Mouse (Mus musculus): Measurements from ENCODE around the gene Ssh2. TPM values are rescaled to one million over a fixed set of nuclear protein-coding genes. Genes with fewer than 3 reads are reported as not detected.
A peak's percentile ranks its signal among the peaks of the same experiment; 100 is the strongest.

Ssh2 gene
- polyA plus RNA-seq (2015; fragmentation: Nextera tagmentation; extraction: Ambion mirVana), result 2.7 and 3.3 TPM in 2 replicates

- 0 out of 2 replicates have a peak, but pooled peaks have one; percentile 1 for TF ChIP-seq CTCF (IDR thresholded peaks at IDR 0.05; ENCODE audit: low read depth)
- peak; percentile 86 for ATAC-seq
- Histone ChIP-seq H3K27ac (ENCODE audit: low read depth, low read length) (peak within 1 kb of the TSS; percentile 77), H3K4me2 (replicated peaks; ENCODE audit: low read depth) (peak within 1 kb of the TSS; percentile 84), H3K4me1 (replicated peaks; ENCODE audit: control insufficient read depth, insufficient read depth, low read length) (peaks cover 6% of the 10 kb centered on the region; the same call in 1 of the 2 replicates), H3K4me3 (ENCODE audit: low read depth, low read length) (peak within 1 kb of the TSS; percentile 93), H3K9me3 (ENCODE audit: control insufficient read depth) (no peaks in the 10 kb centered on the region), H3K27me3 (replicated peaks; ENCODE audit: control insufficient read depth, insufficient read depth, low read length) (no peaks in the 10 kb centered on the region), H3K9ac (ENCODE audit: low read depth, low read length) (peak within 1 kb of the TSS; percentile 67), H3K36me3 (ENCODE audit: control insufficient read depth, insufficient read depth) (no peaks in the 10 kb centered on the region)
- WGBS, result 0% methylated on average over 74 of the region's 82 CpGs
Measured at GRCm38 (mm10) chr11:77215951-77216760, at the start of gene Ssh2. Gene Ssh2, plus strand, starts transcription at chr11:77216287.

GRCm38 (mm10) chr11:77173731-77174130 lies 42.4 kb upstream of the Ssh2 start:
- no peak overlapping the region for H3K9ac ChIP-seq (ENCODE audit: low read depth, low read length)
- H3K9me3 ChIP-seq (ENCODE audit: control insufficient read depth), result no peaks in the 10 kb centered on the region
- no peak overlapping the region for H3K27ac ChIP-seq (ENCODE audit: low read depth, low read length)
- WGBS, result 74% methylated on average over 4 of the region's 4 CpGs
- H3K4me2 ChIP-seq (replicated peaks; ENCODE audit: low read depth), result no peak overlapping the region
- H3K4me1 ChIP-seq (replicated peaks; ENCODE audit: control insufficient read depth, insufficient read depth, low read length), result no peaks in the 10 kb centered on the region
- no peaks in the 10 kb centered on the region for H3K27me3 ChIP-seq (replicated peaks; ENCODE audit: control insufficient read depth, insufficient read depth, low read length)
- TF ChIP-seq CTCF (IDR thresholded peaks at IDR 0.05; ENCODE audit: low read depth), result no peak
- H3K36me3 ChIP-seq (ENCODE audit: control insufficient read depth, insufficient read depth), result no peaks in the 10 kb centered on the region
- ATAC-seq, result no peak
- no peak overlapping the region for H3K4me3 ChIP-seq (ENCODE audit: low read depth, low read length)

- Histone ChIP-seq H3K4me3 (ENCODE audit: low read depth, low read length) (no peak overlapping the region), H3K36me3 (ENCODE audit: control insufficient read depth, insufficient read depth) (no peaks in the 10 kb centered on the region), H3K9me3 (ENCODE audit: control insufficient read depth) (no peaks in the 10 kb centered on the region), H3K4me2 (replicated peaks; ENCODE audit: low read depth) (no peak overlapping the region), H3K27me3 (replicated peaks; ENCODE audit: control insufficient read depth, insufficient read depth, low read length) (no peaks in the 10 kb centered on the region), H3K9ac (ENCODE audit: low read depth, low read length) (no peak overlapping the region), H3K4me1 (replicated peaks; ENCODE audit: control insufficient read depth, insufficient read depth, low read length) (no peaks in the 10 kb centered on the region), H3K27ac (ENCODE audit: low read depth, low read length) (no peak overlapping the region)
- 63% methylated on average over 7 of the region's 7 CpGs for WGBS
- no peak for ATAC-seq
- TF ChIP-seq CTCF (IDR thresholded peaks at IDR 0.05; ENCODE audit: low read depth), result no peak
Measured at GRCm38 (mm10) chr11:77174531-77174930, 41.6 kb upstream of the Ssh2 start.

GRCm38 (mm10) chr11:77179771-77180170 lies 36.3 kb upstream of the Ssh2 start:
- 77% methylated on average over 3 of the region's 3 CpGs for WGBS
- TF ChIP-seq CTCF (IDR thresholded peaks at IDR 0.05; ENCODE audit: low read depth), result no peak
- no peak overlapping the region for H3K4me3 ChIP-seq (ENCODE audit: low read depth, low read length)
- H3K4me1 ChIP-seq (replicated peaks; ENCODE audit: control insufficient read depth, insufficient read depth, low read length), result no peaks in the 10 kb centered on the region; the same call in 1 of the 2 replicates
- H3K36me3 ChIP-seq (ENCODE audit: control insufficient read depth, insufficient read depth), result no peaks in the 10 kb centered on the region
- no peak overlapping the region for H3K27ac ChIP-seq (ENCODE audit: low read depth, low read length)
- ATAC-seq, result no peak
- no peaks in the 10 kb centered on the region for H3K27me3 ChIP-seq (replicated peaks; ENCODE audit: control insufficient read depth, insufficient read depth, low read length)
- H3K9ac ChIP-seq (ENCODE audit: low read depth, low read length), result no peak overlapping the region
- H3K9me3 ChIP-seq (ENCODE audit: control insufficient read depth), result no peaks in the 10 kb centered on the region
- H3K4me2 ChIP-seq (replicated peaks; ENCODE audit: low read depth), result no peak overlapping the region

- H3K36me3 ChIP-seq (ENCODE audit: control insufficient read depth, insufficient read depth), result no peaks in the 10 kb centered on the region
- no peaks in the 10 kb centered on the region; the same call in 1 of the 2 replicates for H3K4me1 ChIP-seq (replicated peaks; ENCODE audit: control insufficient read depth, insufficient read depth, low read length)
- H3K27me3 ChIP-seq (replicated peaks; ENCODE audit: control insufficient read depth, insufficient read depth, low read length), result no peaks in the 10 kb centered on the region
- no peak for TF ChIP-seq CTCF (IDR thresholded peaks at IDR 0.05; ENCODE audit: low read depth)
- H3K27ac ChIP-seq (ENCODE audit: low read depth, low read length), result no peak overlapping the region; the same call in 1 of the 2 replicates
- no peak overlapping the region for H3K9ac ChIP-seq (ENCODE audit: low read depth, low read length)
- peak overlapping the region; percentile 22 for H3K4me2 ChIP-seq (replicated peaks; ENCODE audit: low read depth)
- no peak for ATAC-seq
- no peak overlapping the region for H3K4me3 ChIP-seq (ENCODE audit: low read depth, low read length)
- WGBS, result 26% methylated on average over 4 of the region's 4 CpGs
- no peaks in the 10 kb centered on the region for H3K9me3 ChIP-seq (ENCODE audit: control insufficient read depth)
Measured at GRCm38 (mm10) chr11:77180886-77181285, 35.2 kb upstream of the Ssh2 start.

GRCm38 (mm10) chr11:77181528-77181927 lies 34.6 kb upstream of the Ssh2 start:
- no peaks in the 10 kb centered on the region; the same call in 1 of the 2 replicates for H3K4me1 ChIP-seq (replicated peaks; ENCODE audit: control insufficient read depth, insufficient read depth, low read length)
- 0 out of 2 replicates have a peak overlapping the region, but pooled peaks have one; percentile 3 for H3K4me2 ChIP-seq (replicated peaks; ENCODE audit: low read depth)
- no peaks in the 10 kb centered on the region for H3K27me3 ChIP-seq (replicated peaks; ENCODE audit: control insufficient read depth, insufficient read depth, low read length)
- peak overlapping the region; percentile 66 for H3K27ac ChIP-seq (ENCODE audit: low read depth, low read length)
- no peak overlapping the region for H3K9ac ChIP-seq (ENCODE audit: low read depth, low read length)
- no peaks in the 10 kb centered on the region for H3K36me3 ChIP-seq (ENCODE audit: control insufficient read depth, insufficient read depth)
- no peak for TF ChIP-seq CTCF (IDR thresholded peaks at IDR 0.05; ENCODE audit: low read depth)
- no peaks in the 10 kb centered on the region for H3K9me3 ChIP-seq (ENCODE audit: control insufficient read depth)
- H3K4me3 ChIP-seq (ENCODE audit: low read depth, low read length), result no peak overlapping the region
- ATAC-seq, result peak; percentile 61
- 37% methylated on average over 5 of the region's 5 CpGs for WGBS
